Mouse (Mus musculus) hindbrain, embryonic 15.5 days (tissue): ENCODE data around the gene Gpatch1. TPM values are rescaled to one million over a fixed set of nuclear protein-coding genes. Genes with fewer than 3 reads are reported as not detected.
"Not testable (repeated sequence)": the region's sequence is repeated elsewhere in the genome, so short reads cannot be mapped to it uniquely, and the experiment has no call there.

Source experiments
- ATAC-seq: fragments of 200-750 bp; cut with Nextera tagmentation; 2 replicates; pipeline ENCODE4 v1.8.0; 2017; ENCODE audit warnings: low read depth, moderate number of reproducible peaks, moderate TSS enrichment; ENCODE audit not compliant: low FRiP score
- H3K27ac ChIP-seq: fragments of 300-500 bp; sonication (generic); replicated peaks from 2 replicates; pipeline ENCODE4 v1.5.1; 2015; ENCODE audit warnings: mild to moderate bottlenecking, inconsistent platforms
- H3K27me3 ChIP-seq: fragments of 300-500 bp; sonication (generic); 2 replicates; pipeline ENCODE4 v1.6.1; 2015; ENCODE audit warnings: control low read depth, inconsistent platforms
- H3K36me3 ChIP-seq: fragments of 300-500 bp; sonication (generic); 2 replicates; pipeline ENCODE4 v1.6.1; 2015; ENCODE audit warnings: control low read depth, inconsistent platforms
- H3K4me1 ChIP-seq: fragments of 300-500 bp; sonication (generic); replicated peaks from 2 replicates; pipeline ENCODE4 v1.6.1; 2015; ENCODE audit warnings: control low read depth, inconsistent platforms
- H3K4me2 ChIP-seq: fragments of 300-500 bp; sonication (generic); 2 replicates; pipeline ENCODE4 v1.6.1; 2015; ENCODE audit warnings: moderate library complexity, mild to moderate bottlenecking, inconsistent platforms
- H3K4me3 ChIP-seq: fragments of 300-500 bp; sonication (generic); 2 replicates; pipeline ENCODE4 v1.5.1; 2015; ENCODE audit warnings: mild to moderate bottlenecking, inconsistent platforms
- H3K9ac ChIP-seq: fragments of 300-500 bp; sonication (generic); 2 replicates; pipeline ENCODE4 v1.6.1; 2015; ENCODE audit warnings: inconsistent platforms
- H3K9me3 ChIP-seq: fragments of 300-500 bp; sonication (generic); 2 replicates; pipeline ENCODE4 v1.6.1; 2016; ENCODE audit warnings: control low read depth, inconsistent platforms
- WGBS: fragments of 180-500 bp; shearing (Covaris S2); methylation state at CpG from one replicate; pipeline ENCODE4 v1.1.7; 2015; 5-methylcytosine and 5-hydroxymethylcytosine counted together
- polyA plus RNA-seq: library from polyadenylated mRNA; unstranded; fragments of >200 nt; fragmentation: Nextera tagmentation; extraction: Ambion mirVana; gene quantifications from 2 replicates; pipeline ENCODE4 v1.2.1, GENCODE M21; 2015

The Gpatch1 gene
- polyA plus RNA-seq, 1 experiment from 2014 or later = 20.0 TPM

DNA sequence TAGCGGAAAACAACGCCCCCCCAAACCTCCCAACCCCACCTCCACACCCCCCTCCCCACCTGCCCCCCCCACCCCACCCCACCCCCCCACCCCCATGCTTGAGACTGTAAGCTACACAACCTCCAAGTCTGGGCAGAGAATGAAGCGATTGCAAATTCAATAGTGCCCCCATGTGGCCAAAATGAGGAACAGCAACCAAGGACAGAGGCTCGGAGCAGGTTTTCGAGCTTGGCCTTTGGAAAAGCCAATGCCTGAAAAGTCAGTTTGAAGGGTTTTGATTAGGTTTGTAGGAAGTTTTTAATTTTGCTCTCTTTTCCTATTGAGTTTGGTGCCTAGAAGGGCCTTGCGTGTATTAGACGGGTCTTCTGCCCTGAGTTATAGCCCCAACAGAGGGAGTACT lies 53.5 kb downstream of the Gpatch1 start:
- WGBS = 14% methylated on average over 7 of the region's 7 CpGs
- no peak for ATAC-seq
- H3K27me3 ChIP-seq = no peaks in the 10 kb centered on the region
- H3K9me3 ChIP-seq = no peaks in the 10 kb centered on the region
- H3K4me2 ChIP-seq = no peak overlapping the region
- H3K4me3 ChIP-seq = no peak overlapping the region
- H3K9ac ChIP-seq = no peak overlapping the region
- H3K27ac ChIP-seq = no peak overlapping the region
- peaks cover 4% of the 10 kb centered on the region; the same call in 1 of the 2 replicates for H3K4me1 ChIP-seq
- no peaks in the 10 kb centered on the region for H3K36me3 ChIP-seq

DNA sequence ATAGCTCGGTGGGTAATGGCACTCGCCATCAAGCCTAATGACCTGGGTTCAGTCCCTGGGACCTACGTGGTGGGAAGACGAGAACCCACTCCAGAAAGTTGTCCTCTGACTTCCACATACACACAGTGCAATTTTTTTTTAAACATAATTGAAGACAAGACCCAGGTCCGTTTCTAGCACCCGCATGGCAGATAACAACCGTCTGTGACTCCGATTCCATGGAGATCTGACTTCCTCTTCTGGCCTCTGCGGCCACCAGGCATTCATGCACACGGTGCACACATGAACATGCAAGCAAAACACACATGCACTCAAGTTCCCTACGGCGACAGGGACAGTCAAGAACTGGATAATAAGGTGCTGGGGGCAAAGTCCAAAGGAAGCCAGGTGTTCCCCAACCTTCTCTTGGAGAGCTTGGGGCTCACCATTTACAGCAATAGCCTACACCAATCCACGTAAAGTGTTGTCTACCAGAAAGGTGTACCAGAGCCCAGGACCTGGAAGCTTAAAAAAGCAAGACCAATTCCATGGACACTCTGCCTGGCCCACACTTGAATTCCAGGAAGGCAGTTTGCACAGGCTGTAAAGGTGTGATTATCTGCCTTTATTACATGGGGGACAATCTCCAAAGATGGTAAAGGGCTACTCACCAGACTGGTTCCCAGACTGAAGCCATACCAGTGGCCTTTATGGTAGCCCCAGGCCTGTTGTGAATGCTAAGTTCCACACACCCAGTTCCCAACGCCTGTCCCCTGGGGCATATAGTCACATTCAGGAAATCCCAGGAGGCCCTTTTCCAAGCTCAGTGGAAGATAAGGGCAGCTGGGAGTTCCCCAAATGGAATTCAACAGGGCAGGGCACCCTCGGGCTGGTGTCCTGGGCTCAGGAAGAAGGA lies 54.4 kb downstream of the Gpatch1 start:
- Histone ChIP-seq H3K4me3 (no peak overlapping the region), H3K27me3 (no peaks in the 10 kb centered on the region), H3K9ac (no peak overlapping the region), H3K9me3 (no peaks in the 10 kb centered on the region), H3K36me3 (no peaks in the 10 kb centered on the region), H3K27ac (no peak overlapping the region), H3K4me2 (no peak overlapping the region), H3K4me1 (no peaks in the 10 kb centered on the region)
- ATAC-seq = no peak
- WGBS = 89% methylated on average over 15 of the region's 15 CpGs

DNA sequence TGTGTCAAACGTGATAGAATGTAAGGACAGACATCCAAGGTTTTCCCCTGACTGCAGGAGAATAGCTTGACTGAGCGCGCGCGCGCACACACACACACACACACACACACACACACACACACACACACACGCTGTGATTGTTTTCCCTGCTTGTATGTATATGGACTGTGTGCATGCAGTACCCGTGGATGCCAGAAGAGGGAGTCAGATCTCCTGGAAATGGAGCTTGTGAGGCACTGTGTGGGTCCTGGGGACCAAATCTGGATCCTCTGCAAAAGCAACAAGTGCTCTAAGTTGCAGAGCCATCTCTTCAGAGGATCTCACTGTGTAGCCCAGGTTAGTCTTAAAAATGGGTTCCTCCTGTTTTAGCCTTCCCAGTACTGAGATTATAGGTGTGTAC lies 58.9 kb downstream of the Gpatch1 start:
- H3K4me2 ChIP-seq = no peak overlapping the region
- no peaks in the 10 kb centered on the region for H3K4me1 ChIP-seq
- WGBS = 88% methylated on average over 8 of the region's 8 CpGs
- no peaks in the 10 kb centered on the region for H3K9me3 ChIP-seq
- H3K9ac ChIP-seq = no peak overlapping the region
- no peaks in the 10 kb centered on the region for H3K27me3 ChIP-seq
- ATAC-seq = no peak
- H3K36me3 ChIP-seq = no peaks in the 10 kb centered on the region
- H3K27ac ChIP-seq = no peak overlapping the region
- H3K4me3 ChIP-seq = no peak overlapping the region

DNA sequence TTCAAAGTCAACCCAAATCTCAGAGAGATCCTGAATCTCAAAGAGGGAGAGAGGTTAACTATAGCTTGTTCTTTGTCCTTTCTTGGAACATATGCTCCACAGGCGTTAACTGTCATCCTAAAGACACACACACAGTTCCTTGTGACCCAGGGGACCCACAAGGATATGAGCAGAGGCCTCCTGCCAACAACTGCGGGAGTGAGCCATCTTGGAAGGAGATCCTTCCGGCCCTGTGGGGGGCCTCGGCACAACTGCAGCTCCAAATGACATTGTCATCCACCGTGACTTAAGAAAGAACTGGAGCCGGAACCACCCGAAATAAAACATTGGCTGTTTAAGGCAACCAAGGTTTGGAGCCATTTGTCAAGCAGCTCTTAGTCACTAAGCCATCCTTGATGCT lies 59.9 kb downstream of the Gpatch1 start:
- no peak overlapping the region for H3K4me3 ChIP-seq
- H3K4me2 ChIP-seq = no peak overlapping the region
- H3K36me3 ChIP-seq = no peaks in the 10 kb centered on the region
- H3K27ac ChIP-seq = no peak overlapping the region
- H3K4me1 ChIP-seq = no peaks in the 10 kb centered on the region
- 55% methylated on average over 7 of the region's 7 CpGs for WGBS
- no peak overlapping the region for H3K9ac ChIP-seq
- no peak for ATAC-seq
- H3K9me3 ChIP-seq = no peaks in the 10 kb centered on the region
- H3K27me3 ChIP-seq = no peaks in the 10 kb centered on the region

DNA sequence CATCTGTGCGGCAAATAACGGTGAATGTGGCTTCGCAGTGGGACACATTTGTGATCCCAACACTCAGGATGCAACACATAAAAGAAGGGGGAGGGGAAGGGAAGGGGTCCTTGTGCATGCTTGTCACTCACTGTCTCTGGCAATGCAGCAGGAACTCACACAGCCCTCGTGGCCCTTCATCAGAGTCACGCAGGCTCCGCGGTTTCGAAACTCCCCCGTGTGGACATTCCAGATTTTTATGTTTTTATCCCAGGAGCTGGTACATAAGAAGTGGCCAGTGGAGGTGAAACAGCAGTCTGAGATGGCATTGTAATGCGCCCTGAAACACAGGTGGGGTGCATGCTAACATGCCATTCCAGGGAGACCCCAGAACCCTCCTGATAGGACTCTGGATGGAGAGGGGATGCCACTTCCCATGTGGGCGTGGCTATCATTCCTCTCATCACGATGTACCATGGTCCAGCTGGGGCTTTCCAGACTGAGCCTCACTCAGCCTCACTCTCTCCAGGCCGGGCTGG lies 66.1 kb downstream of the Gpatch1 start:
- ATAC-seq = peak; percentile 77; the same call in 1 of the 2 replicates
- H3K27ac ChIP-seq = 0 out of 2 replicates have a peak overlapping the region, but pooled peaks have one; percentile 53
- 0 out of 2 replicates have a peak, but pooled peaks cover 5% of the 10 kb centered on the region for H3K4me1 ChIP-seq
- peak overlapping the region; percentile 28 for H3K4me3 ChIP-seq
- no peaks in the 10 kb centered on the region for H3K36me3 ChIP-seq
- no peaks in the 10 kb centered on the region for H3K9me3 ChIP-seq
- WGBS = 3% methylated on average over 13 of the region's 13 CpGs
- no peaks in the 10 kb centered on the region for H3K27me3 ChIP-seq
- peak overlapping the region; percentile 56 for H3K4me2 ChIP-seq
- peak overlapping the region; percentile 33; the same call in 1 of the 2 replicates for H3K9ac ChIP-seq

DNA sequence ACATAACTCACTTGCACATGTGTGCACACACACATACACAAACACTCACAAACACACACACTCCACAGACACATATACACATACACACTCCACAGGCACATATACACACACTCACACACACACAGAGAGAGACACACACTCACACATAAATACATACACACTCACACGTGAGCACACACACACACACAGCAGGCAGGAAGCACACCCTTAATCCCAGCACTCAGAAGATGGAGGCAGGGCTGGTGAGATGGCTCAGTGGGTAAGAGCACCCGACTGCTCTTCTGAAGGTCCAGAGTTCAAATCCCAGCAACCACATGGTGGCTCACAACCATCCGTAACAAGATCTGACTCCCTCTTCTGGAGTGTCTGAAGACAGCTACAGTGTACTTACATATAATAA lies 80.3 kb downstream of the Gpatch1 start:
- not testable (repeated sequence) for H3K9ac ChIP-seq, H3K4me3 ChIP-seq, H3K9me3 ChIP-seq, H3K27me3 ChIP-seq, H3K27ac ChIP-seq, ATAC-seq, H3K36me3 ChIP-seq, H3K4me2 ChIP-seq
- H3K4me1 ChIP-seq = peaks cover 14% of the 10 kb centered on the region
- WGBS = 81% methylated on average over 3 of the region's 3 CpGs

DNA sequence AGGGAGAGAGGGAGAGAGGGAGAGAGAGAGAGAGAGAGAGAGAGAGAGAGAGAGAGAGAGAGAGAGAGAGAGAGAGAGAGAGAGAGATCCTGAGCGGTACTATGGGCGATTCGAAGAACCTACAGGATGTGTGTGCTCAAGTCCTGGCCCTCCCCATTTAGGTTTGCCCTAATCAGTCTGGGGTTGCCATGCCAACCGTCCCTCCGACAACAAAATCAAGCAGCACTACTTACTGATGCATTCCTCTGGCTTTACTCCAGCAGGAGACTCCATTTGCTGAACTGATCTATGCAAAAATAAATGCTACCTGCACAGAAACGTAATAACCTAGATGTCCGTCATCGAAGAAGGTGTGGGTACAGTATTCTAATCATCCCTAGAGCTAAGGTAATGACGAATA lies 82.9 kb downstream of the Gpatch1 start:
- Histone ChIP-seq H3K4me3 (peak overlapping the region; percentile 66), H3K36me3 (no peaks in the 10 kb centered on the region), H3K27me3 (no peaks in the 10 kb centered on the region), H3K27ac (peak overlapping the region; percentile 79), H3K4me2 (peak overlapping the region; percentile 56), H3K9me3 (no peaks in the 10 kb centered on the region), H3K9ac (peak overlapping the region; percentile 32; the same call in 1 of the 2 replicates), H3K4me1 (peaks cover 14% of the 10 kb centered on the region)
- ATAC-seq = peak; percentile 70
- WGBS = 13% methylated on average over 9 of the region's 9 CpGs

DNA sequence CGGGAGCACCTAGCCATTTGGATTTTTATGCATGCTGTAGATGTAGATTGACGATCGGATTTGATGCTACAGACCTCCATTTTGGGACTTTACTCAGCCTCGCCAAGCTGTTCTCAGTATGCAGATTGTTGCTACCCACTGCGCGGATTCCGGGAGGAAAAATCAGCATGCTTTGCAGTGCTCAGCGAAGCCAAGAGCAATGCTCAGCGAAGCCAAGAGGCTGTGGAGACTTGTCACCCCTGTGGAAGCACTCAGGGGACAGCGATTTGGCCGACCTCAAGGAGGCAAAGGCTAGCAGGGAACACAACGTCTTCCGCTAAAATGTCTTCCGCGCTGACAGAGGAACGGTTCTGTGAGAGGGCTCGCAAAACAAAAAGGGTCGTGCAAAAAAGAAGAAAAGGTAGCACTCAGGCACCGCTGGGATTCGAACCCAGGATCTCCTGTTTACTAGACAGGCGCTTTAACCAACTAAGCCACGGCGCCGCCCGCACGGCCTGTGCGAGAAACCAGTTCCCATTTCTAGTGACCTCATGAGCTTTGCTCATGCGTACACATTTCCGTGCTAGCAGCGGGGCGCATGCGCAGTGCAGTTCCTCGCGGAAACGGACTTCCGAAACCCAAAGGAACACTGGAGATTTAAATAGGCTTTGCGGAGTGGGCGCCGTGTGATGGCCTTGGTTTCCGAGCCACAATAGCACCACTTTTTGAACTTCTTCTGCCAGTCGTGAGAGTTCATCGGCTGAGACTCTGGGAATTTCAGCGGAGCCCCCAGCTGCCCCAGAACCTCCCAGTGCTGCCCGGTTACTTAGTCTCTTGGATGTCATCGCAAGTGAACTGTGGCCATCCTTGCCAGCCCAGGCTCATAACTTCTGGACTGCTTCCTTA lies 83.6 kb downstream of the Gpatch1 start:
- under 1% methylated on average over 45 of the region's 45 CpGs for whole genome bisulfite sequencing

DNA sequence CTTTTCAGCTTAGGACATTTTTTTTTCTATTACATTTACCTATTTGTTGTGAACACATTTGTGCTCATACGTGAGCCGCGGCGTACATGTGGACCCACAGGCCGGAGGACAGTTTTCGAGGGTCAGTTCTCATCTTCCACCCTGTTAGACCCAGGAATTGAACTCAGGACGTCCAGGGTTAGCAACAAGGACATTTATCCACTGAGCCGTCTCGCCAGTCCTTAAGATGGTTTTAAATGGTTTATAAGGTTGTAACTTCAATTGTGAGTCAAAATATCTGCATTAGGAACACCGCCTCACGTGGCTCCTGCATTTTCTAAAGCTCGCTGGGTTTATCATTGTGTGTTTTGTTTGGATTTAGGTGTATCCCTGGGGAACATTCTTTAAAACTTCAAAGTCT lies 84.4 kb downstream of the Gpatch1 start:
- peak overlapping the region; percentile 58 for H3K4me2 ChIP-seq
- peaks cover 14% of the 10 kb centered on the region for H3K4me1 ChIP-seq
- peak overlapping the region; percentile 97 for H3K27ac ChIP-seq
- no peak for ATAC-seq
- H3K36me3 ChIP-seq = no peaks in the 10 kb centered on the region
- peak overlapping the region; percentile 59 for H3K9ac ChIP-seq
- H3K27me3 ChIP-seq = no peaks in the 10 kb centered on the region
- H3K9me3 ChIP-seq = no peaks in the 10 kb centered on the region
- WGBS = 37% methylated on average over 12 of the region's 12 CpGs
- H3K4me3 ChIP-seq = peak overlapping the region; percentile 66

More for the DNA sequence above, 83.6 kb downstream of the Gpatch1 start:
- peaks cover 14% of the 10 kb centered on the region for H3K4me1 ChIP-seq
- no peaks in the 10 kb centered on the region for H3K9me3 ChIP-seq
- peak overlapping the region; percentile 59 for H3K9ac ChIP-seq
- peak overlapping the region; percentile 66 for H3K4me3 ChIP-seq
- H3K27ac ChIP-seq = peak overlapping the region; percentile 97
- H3K27me3 ChIP-seq = no peaks in the 10 kb centered on the region
- peak overlapping the region; percentile 58 for H3K4me2 ChIP-seq
- peak; percentile 94 for ATAC-seq
- no peaks in the 10 kb centered on the region for H3K36me3 ChIP-seq

DNA sequence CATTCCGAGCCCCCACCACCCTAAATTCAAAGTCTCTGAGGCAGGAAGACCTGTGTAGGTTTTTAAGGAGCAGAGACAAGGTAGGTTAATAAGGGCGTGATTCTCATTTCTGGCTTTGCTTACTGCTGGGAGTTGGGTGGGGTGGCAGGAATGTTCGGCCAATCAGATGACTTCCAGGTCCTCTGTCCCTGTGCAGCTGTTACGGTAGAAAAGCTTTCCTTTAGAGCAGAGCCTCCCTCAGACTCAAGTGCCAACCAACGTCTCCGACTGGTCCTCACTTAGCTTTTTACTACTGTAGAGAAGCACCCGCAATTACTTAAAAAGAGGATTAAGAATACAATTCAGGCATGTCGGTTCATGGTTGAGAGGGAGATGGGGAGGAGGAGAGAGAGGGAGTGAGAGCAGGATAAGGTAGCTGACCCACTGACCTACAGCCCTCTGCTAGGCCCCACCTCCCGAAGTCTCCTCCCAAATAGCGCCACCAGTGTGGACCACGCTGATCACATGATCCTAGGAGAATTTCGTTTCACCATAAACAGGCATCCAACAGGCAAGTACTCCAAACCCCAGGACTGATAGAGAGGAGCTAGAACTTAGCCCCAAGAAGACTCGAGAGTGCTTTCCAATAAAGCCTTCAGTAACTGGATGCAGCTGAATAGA lies 85.3 kb downstream of the Gpatch1 start:
- H3K27me3 ChIP-seq = no peaks in the 10 kb centered on the region
- H3K27ac ChIP-seq = no peak overlapping the region
- no peak overlapping the region for H3K9ac ChIP-seq
- H3K9me3 ChIP-seq = no peaks in the 10 kb centered on the region
- H3K4me3 ChIP-seq = no peak overlapping the region
- no peak for ATAC-seq
- H3K36me3 ChIP-seq = no peaks in the 10 kb centered on the region
- no peak overlapping the region for H3K4me2 ChIP-seq
- H3K4me1 ChIP-seq = peaks cover 14% of the 10 kb centered on the region
- WGBS = 35% methylated on average over 13 of the region's 13 CpGs

DNA sequence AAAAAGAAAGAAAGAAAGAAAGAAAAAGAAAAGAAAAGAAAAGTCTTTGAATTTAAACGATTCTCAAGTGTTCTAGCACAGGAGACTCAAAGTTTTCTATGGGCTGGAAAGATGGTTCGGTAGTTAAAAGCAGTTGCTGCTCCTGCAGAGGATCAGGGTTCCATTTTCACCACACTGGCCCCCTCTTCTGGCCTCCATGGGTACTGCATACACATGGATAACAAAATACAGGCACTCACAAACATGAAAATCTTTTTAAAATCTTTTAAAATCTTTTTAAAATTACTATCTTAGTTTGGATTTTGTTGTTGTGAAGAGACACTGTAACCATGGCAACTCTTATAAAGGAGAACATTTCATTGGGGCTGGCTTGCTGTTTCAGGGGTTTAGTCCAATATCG lies 87.9 kb downstream of the Gpatch1 start:
- Histone ChIP-seq H3K4me3 (no peak overlapping the region), H3K9ac (no peak overlapping the region), H3K9me3 (no peaks in the 10 kb centered on the region), H3K27me3 (no peaks in the 10 kb centered on the region), H3K36me3 (no peaks in the 10 kb centered on the region), H3K4me1 (peaks cover 7% of the 10 kb centered on the region), H3K27ac (no peak overlapping the region), H3K4me2 (no peak overlapping the region)
- WGBS = 68% methylated on average over 3 of the region's 3 CpGs
- no peak for ATAC-seq
